Mouse (Mus musculus) heart, postnatal 0 days (tissue): ENCODE data around the gene Pacsin1. TPM values are rescaled to one million over a fixed set of nuclear protein-coding genes. Genes with fewer than 3 reads are reported as not detected.

Experiments
- ATAC-seq: fragments of 200-750 bp; cut with Nextera tagmentation; 2 replicates; pipeline ENCODE4 v1.8.0; 2017; ENCODE audit warnings: low read depth, moderate number of reproducible peaks, moderate library complexity; ENCODE audit not compliant: insufficient read depth
- DNase-seq: peaks from one replicate; pipeline ENCODE4 v3.0.0-alpha.2; 2016; ENCODE audit warnings: low spot score
- H3K27ac ChIP-seq: fragments of 300-500 bp; sonication (generic); 2 replicates; pipeline ENCODE4 v1.5.1; 2014; ENCODE audit warnings: low read depth, mild to moderate bottlenecking
- H3K27me3 ChIP-seq: fragments of 300-500 bp; sonication (generic); 2 replicates; pipeline ENCODE4 v1.6.1; 2014; ENCODE audit warnings: low read length, mixed read lengths; ENCODE audit not compliant: control insufficient read depth, insufficient read depth
- H3K36me3 ChIP-seq: fragments of 300-500 bp; sonication (generic); replicated peaks from 2 replicates; pipeline ENCODE4 v1.6.1; 2014; ENCODE audit warnings: low read length, mixed read lengths; ENCODE audit not compliant: control insufficient read depth, insufficient read depth
- H3K4me1 ChIP-seq: fragments of 300-500 bp; sonication (generic); 2 replicates; pipeline ENCODE4 v1.6.1; 2014; ENCODE audit warnings: antibody characterized with exemption; ENCODE audit not compliant: control insufficient read depth, insufficient read depth
- H3K4me2 ChIP-seq: fragments of 300-500 bp; sonication (generic); 2 replicates; pipeline ENCODE4 v1.6.1; 2014; ENCODE audit warnings: low read depth, mild to moderate bottlenecking, low read length, moderate library complexity
- H3K4me3 ChIP-seq: fragments of 300-500 bp; sonication (generic); 2 replicates; pipeline ENCODE4 v1.5.1; 2014; ENCODE audit warnings: low read depth, low read length
- H3K9ac ChIP-seq: fragments of 300-500 bp; sonication (generic); replicated peaks from 2 replicates; pipeline ENCODE4 v1.6.1; 2014; ENCODE audit warnings: low read depth, low read length, mixed read lengths
- H3K9me3 ChIP-seq: fragments of 300-500 bp; sonication (generic); replicated peaks from 2 replicates; pipeline ENCODE4 v1.6.1; 2016; ENCODE audit warnings: low read length; ENCODE audit not compliant: control insufficient read depth
- CTCF ChIP-seq: IDR thresholded peaks from 2 replicates; pipeline ENCODE4 v1.5.1; 2016; ENCODE audit warnings: antibody characterized with exemption, control low read depth, low read depth
- EP300 ChIP-seq: IDR thresholded peaks from 2 replicates; pipeline ENCODE4 v1.6.1; 2016; ENCODE audit warnings: antibody characterized with exemption, low read depth
- WGBS: fragments of 180-500 bp; shearing (Covaris S2); extraction: QIAGEN DNeasy Blood & Tissue Kit; methylation state at CpG from one replicate; pipeline ENCODE4 v1.1.7; 2014; 5-methylcytosine and 5-hydroxymethylcytosine counted together
- polyA plus RNA-seq: library from polyadenylated mRNA; unstranded; fragments of >200 nt; fragmentation: Nextera tagmentation; extraction: Ambion mirVana; gene quantifications from 2 replicates; pipeline ENCODE4 v1.2.1, GENCODE M21; 2015
- total RNA-seq: library from RNA; depleted of rRNA; stranded (reverse); fragments of >200 nt; gene quantifications from 2 replicates; pipeline ENCODE4 v1.2.3, GENCODE M21; 2014; ENCODE audit warnings: low replicate concordance; rRNA removed

The Pacsin1 gene
- total and polyA plus RNA-seq, 2 experiments from 2014 or later, result 0.04 TPM; not detected in 1

DNA sequence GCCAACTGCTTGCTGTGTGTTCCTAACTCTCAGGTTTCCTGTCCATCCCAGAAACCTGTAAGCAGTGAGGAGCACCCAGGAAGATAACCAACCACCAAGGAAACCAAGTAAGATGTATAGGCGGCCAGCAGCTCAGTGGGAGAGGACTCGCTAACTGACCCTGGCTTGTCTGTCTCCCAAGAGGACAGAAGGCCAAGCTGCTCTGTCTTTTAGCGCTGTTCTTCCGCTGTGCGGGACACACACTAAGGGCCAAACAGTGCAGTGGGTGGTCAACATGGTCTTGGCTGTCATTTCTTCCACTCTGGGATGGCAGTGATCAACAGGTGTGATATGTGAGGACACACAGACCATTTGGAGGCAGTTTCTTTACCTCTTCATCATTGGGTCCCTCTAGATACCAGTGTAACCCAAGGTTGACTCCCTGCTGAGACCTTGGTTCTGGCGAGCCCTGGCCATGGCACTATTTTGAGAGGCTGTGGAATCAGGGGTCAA is 95.2 kb downstream of the Pacsin1 start:
- H3K4me1 ChIP-seq, result no peaks in the 10 kb centered on the region
- 84% methylated on average over 6 of the region's 6 CpGs for WGBS
- peaks cover 28% of the 10 kb centered on the region for H3K36me3 ChIP-seq
- H3K4me3 ChIP-seq, result no peak overlapping the region
- H3K9me3 ChIP-seq, result no peaks in the 10 kb centered on the region
- H3K4me2 ChIP-seq, result no peak overlapping the region
- TF ChIP-seq EP300 (no peak), CTCF (no peak)
- H3K27ac ChIP-seq, result no peak overlapping the region
- H3K9ac ChIP-seq, result no peak overlapping the region
- no peaks in the 10 kb centered on the region for H3K27me3 ChIP-seq
- no peak for DNase-seq
- ATAC-seq, result no peak

DNA sequence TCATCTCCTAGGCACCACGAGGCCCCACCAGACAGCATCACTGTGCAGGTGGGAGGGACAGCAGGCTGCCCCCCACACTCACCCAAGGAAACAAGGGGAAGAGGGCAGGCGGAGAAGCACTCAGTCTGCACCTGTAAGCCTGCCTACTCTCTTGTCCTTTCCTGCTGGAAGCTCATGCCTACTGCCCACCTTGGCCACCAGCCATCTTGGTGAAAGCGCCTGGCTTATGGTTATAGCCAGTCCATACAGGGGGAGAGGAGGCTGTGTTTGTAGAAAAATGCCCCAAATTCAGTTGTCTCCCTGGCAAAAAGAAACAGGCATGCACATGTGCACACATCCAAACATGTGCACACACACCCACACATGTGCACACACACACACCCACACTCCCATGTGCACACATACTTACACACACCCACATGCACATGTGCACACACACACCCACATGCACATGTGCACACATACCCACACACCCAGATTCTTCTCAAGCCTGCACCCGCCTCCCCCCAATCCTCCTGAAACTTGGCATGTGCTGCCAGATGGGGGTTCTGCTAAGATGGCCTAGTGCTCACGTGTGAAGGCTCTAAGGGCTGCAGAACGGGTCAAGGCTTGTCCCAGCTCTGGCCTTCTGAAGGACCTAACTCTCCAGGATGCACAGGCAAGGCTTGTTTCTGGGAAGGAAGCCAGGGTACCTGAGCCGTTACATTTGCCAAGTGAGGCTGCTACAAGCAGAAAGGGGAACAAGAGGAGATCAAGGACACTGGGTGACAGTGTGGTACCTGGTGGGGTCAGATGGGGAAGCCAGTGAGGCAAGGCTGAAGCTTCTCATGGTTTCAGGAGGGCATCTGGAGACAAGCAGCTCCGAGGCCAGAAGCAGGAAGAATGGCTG is 96.2 kb downstream of the Pacsin1 start:
- TF ChIP-seq CTCF (no peak), EP300 (no peak)
- Histone ChIP-seq H3K4me1 (no peaks in the 10 kb centered on the region), H3K27ac (no peak overlapping the region), H3K27me3 (no peaks in the 10 kb centered on the region), H3K4me2 (no peak overlapping the region), H3K9ac (no peak overlapping the region), H3K4me3 (no peak overlapping the region), H3K9me3 (no peaks in the 10 kb centered on the region), H3K36me3 (peaks cover 28% of the 10 kb centered on the region)
- DNase-seq (no peak), ATAC-seq (no peak)
- WGBS, result 77% methylated on average over 8 of the region's 8 CpGs

DNA sequence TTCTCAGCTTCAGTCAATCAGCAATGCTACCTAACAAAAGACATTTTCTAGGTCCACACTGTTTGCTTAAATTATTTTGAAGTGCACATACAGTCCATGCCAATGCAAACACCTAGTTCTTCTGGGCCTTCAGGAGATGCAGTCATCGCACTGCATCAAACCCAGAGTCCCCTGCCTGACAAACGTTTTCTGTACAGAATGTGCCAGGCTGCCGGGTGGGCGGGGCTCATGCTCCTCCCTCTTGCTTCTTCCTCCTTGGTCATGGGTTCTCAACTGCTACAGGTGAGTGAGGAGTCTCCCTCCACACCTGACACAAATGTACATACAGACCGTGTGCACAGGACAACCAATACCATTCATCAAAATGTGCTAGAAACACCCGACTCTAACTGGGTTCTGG is 104.9 kb downstream of the Pacsin1 start:
- Histone ChIP-seq H3K9me3 (0 out of 2 replicates have a peak, but pooled peaks cover 4% of the 10 kb centered on the region), H3K36me3 (peaks cover 10% of the 10 kb centered on the region), H3K4me2 (no peak overlapping the region), H3K4me3 (no peak overlapping the region), H3K27me3 (no peaks in the 10 kb centered on the region), H3K9ac (no peak overlapping the region), H3K4me1 (no peaks in the 10 kb centered on the region), H3K27ac (no peak overlapping the region)
- 82% methylated on average over 6 of the region's 6 CpGs for WGBS
- DNase-seq (no peak), ATAC-seq (no peak)
- TF ChIP-seq CTCF, result no peak
- no peak for TF ChIP-seq EP300

Other genes starting within 250 kb of the Pacsin1 start
- gene Grm4, start 134.1 kb upstream of the Pacsin1 start, total RNA-seq, result not detected in 2 replicates
- gene Grm4, start 134.1 kb upstream of the Pacsin1 start, polyA plus RNA-seq, result 0.03 TPM in 1 of 2 replicates, not detected in the other
- gene Hmga1, start 99.0 kb upstream of the Pacsin1 start, total RNA-seq, result 108 TPM in 2 replicates
- 56.7 and 59.7 TPM in 2 replicates for gene Hmga1, start 99.0 kb upstream of the Pacsin1 start, polyA plus RNA-seq
- gene AI413582, start 89.8 kb upstream of the Pacsin1 start, total RNA-seq, result 11.1 and 13.4 TPM in 2 replicates
- 18.5 and 20.1 TPM in 2 replicates for gene AI413582, start 89.8 kb upstream of the Pacsin1 start, polyA plus RNA-seq
- 159 and 184 TPM in 2 replicates for gene Nudt3, start 32.0 kb upstream of the Pacsin1 start, total RNA-seq
- gene Nudt3, start 32.0 kb upstream of the Pacsin1 start, polyA plus RNA-seq, result 139 and 140 TPM in 2 replicates
- not detected in 2 replicates for gene RPS10-NUDT3, start 20.3 kb upstream of the Pacsin1 start, total RNA-seq
- gene RPS10-NUDT3, start 20.3 kb upstream of the Pacsin1 start, polyA plus RNA-seq, result not detected in 2 replicates
- gene Rps10, start 18.8 kb upstream of the Pacsin1 start, total RNA-seq, result 1,352 and 1,440 TPM in 2 replicates
- gene Rps10, start 18.8 kb upstream of the Pacsin1 start, polyA plus RNA-seq, result 486 and 524 TPM in 2 replicates
- gene Spdef, start 73.4 kb downstream of the Pacsin1 start, total RNA-seq, result 0.15 and 5.1 TPM in 2 replicates
- 0.22 and 0.26 TPM in 2 replicates for gene Spdef, start 73.4 kb downstream of the Pacsin1 start, polyA plus RNA-seq
- 80.6 and 85.7 TPM in 2 replicates for gene D17Wsu92e, start 165.1 kb downstream of the Pacsin1 start, total RNA-seq
- gene D17Wsu92e, start 165.1 kb downstream of the Pacsin1 start, polyA plus RNA-seq, result 12.5 and 15.0 TPM in 2 replicates
- 113 and 125 TPM in 2 replicates for gene Snrpc, start 182.6 kb downstream of the Pacsin1 start, total RNA-seq
- 182 and 185 TPM in 2 replicates for gene Snrpc, start 182.6 kb downstream of the Pacsin1 start, polyA plus RNA-seq
- gene Uhrf1bp1, start 200.9 kb downstream of the Pacsin1 start, total RNA-seq, result 5.3 and 12.3 TPM in 2 replicates
- 1.4 and 1.9 TPM in 2 replicates for gene Uhrf1bp1, start 200.9 kb downstream of the Pacsin1 start, polyA plus RNA-seq